8 mouse cellular contexts compared by ENCODE assay signal in genomic region chr9:110656249-110657221, GRCm38 (mm10). TPM values are rescaled to one million over a fixed set of nuclear protein-coding genes. Genes with fewer than 3 reads are reported as not detected.
DNase-seq lines count a peak whose midpoint lies in the region; ATAC-seq lines count a peak whose summit lies in the region.

Gene Ccdc12 (plus strand): TSS chr9:110656503.

- peaks cover 9% of the 10 kb centered on the region; the same call in 1 of the 2 replicates for H3K36me3 ChIP-seq in heart, embryonic 10.5 days
- peaks cover 8% of the 10 kb centered on the region; the same call in 1 of the 2 replicates for H3K36me3 ChIP-seq in kidney, embryonic 15.5 days

- H3K27me3 ChIP-seq in heart, embryonic 10.5 days (ENCODE audit: insufficient read depth, poor library complexity, severe bottlenecking): peaks cover 21% of the 10 kb centered on the region
- peaks cover 15% of the 10 kb centered on the region; the same call in 1 of the 2 replicates for H3K27me3 ChIP-seq in kidney, embryonic 15.5 days

- H3K4me2 ChIP-seq in kidney, embryonic 15.5 days: peak within 1 kb of the TSS; percentile 66

- peak within 1 kb of the TSS; percentile 79 for H3K9ac ChIP-seq in kidney, embryonic 15.5 days

- peak within 1 kb of the TSS; percentile 84 for H3K4me3 ChIP-seq in heart, embryonic 10.5 days
- peak within 1 kb of the TSS; percentile 82 for H3K4me3 ChIP-seq in kidney, embryonic 15.5 days (replicated peaks)

- peak; percentile 94 to 96 for DNase-seq in B cell, adult 2 months
- peak; percentile 100 for DNase-seq in brain, adult 2 months (ENCODE audit: low read depth, low spot score)
- peak; percentile 97 for DNase-seq in heart, embryonic 10.5 days (ENCODE audit: low spot score)
- peak; percentile 96 for DNase-seq in liver
- DNase-seq in spleen, postnatal 4 days (ENCODE audit: low spot score in 2 of 2): peak; percentile 94 to 98

- under 1% methylated on average over 50 of the region's 52 CpGs for WGBS in heart, embryonic 10.5 days
- WGBS in kidney, embryonic 15.5 days: under 1% methylated on average over 52 of the region's 52 CpGs

- peak; percentile 80 for ATAC-seq in erythroblast, adult 5-6 weeks (replicated peaks; ENCODE audit: low FRiP score, poor library complexity, severe bottlenecking)
- ATAC-seq in kidney, embryonic 15.5 days (replicated peaks; ENCODE audit: low FRiP score): peak; percentile 92
- peak; percentile 72 for ATAC-seq in monocyte, adult 5-6 weeks (replicated peaks; ENCODE audit: insufficient number of reproducible peaks, low FRiP score, low TSS enrichment, poor library complexity, severe bottlenecking)

- H3K9me3 ChIP-seq in heart, embryonic 10.5 days: no peaks in the 10 kb centered on the region
- no peaks in the 10 kb centered on the region for H3K9me3 ChIP-seq in kidney, embryonic 15.5 days (replicated peaks)

- H3K4me1 ChIP-seq in heart, embryonic 10.5 days: peaks cover 61% of the 10 kb centered on the region
- peaks cover 59% of the 10 kb centered on the region for H3K4me1 ChIP-seq in kidney, embryonic 15.5 days

- H3K27ac ChIP-seq in heart, embryonic 10.5 days: peak within 1 kb of the TSS; percentile 97
- H3K27ac ChIP-seq in kidney, embryonic 15.5 days: peak within 1 kb of the TSS; percentile 94

RNA-seq across cellular contexts. Expression of gene Ccdc12, which starts in this region (rescaled TPM):
- 14.0 and 58.5 TPM in 2 replicates for total RNA-seq in erythroblast, adult 5-6 weeks (2015; ENCODE audit: low replicate concordance)
- 20.8 and 29.3 TPM in 2 replicates for total RNA-seq in erythroblast, adult 5-6 weeks (2017; ENCODE audit: low replicate concordance)
- polyA plus RNA-seq in heart, embryonic 10.5 days (2016; fragmentation: Nextera tagmentation; extraction: Ambion mirVana): 159 and 189 TPM in 2 replicates
- polyA plus RNA-seq in kidney, embryonic 15.5 days (2015; fragmentation: Nextera tagmentation; extraction: Ambion mirVana): 151 and 157 TPM in 2 replicates
- 162 to 274 TPM (median 251 TPM) in 3 replicates for total RNA-seq in monocyte, adult 5-6 weeks (2017)

Comparison
In these comparisons a context has a peak if more than half of its experiments do, and no peak if none do; other contexts are left out.
1. Peak in every context shown above with its lines: DNase-seq, ATAC-seq, H3K4me3 ChIP-seq and H3K27ac ChIP-seq.